Mouse (Mus musculus): Measurements from ENCODE around the gene Nsun2. TPM values are rescaled to one million over a fixed set of nuclear protein-coding genes. Genes with fewer than 3 reads are reported as not detected.

The Nsun2 gene
- polyA plus RNA-seq, 1 experiment from 2014 or later, result 115 TPM

DNA sequence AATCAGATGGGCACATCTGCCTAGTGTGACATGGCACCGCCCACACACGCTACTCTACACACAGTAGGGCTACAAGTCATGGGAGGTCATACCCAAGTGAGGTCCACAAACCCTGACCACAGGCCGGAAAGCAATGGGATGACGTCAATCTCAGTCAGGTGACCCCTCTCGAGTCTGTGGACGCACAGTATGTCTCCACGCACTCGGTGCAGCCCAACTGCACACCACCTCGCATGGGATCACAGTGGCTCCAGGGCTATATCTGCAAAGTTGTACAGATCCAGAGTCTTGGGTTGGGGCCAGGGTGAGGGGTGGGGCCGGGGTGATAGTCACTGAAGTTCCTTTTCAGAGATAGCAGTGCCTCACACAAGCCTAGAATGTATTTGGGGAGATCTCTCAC lies 139.0 kb downstream of the Nsun2 start:
- Histone ChIP-seq H3K9ac (ENCODE audit: low read depth, low read length) (no peak overlapping the region), H3K4me1 (ENCODE audit: control insufficient read depth, insufficient read depth, low read length) (no peaks in the 10 kb centered on the region), H3K36me3 (ENCODE audit: control insufficient read depth, insufficient read depth, low read length) (no peaks in the 10 kb centered on the region), H3K4me3 (ENCODE audit: low read length) (no peak overlapping the region), H3K9me3 (ENCODE audit: control insufficient read depth, low read length) (no peaks in the 10 kb centered on the region), H3K27ac (ENCODE audit: low read length) (no peak overlapping the region), H3K27me3 (replicated peaks; ENCODE audit: control insufficient read depth, insufficient read depth, low read length) (0 out of 2 replicates have a peak, but pooled peaks cover 2% of the 10 kb centered on the region), H3K4me2 (ENCODE audit: low read depth, low read length) (no peak overlapping the region)
- WGBS, result 91% methylated on average over 10 of the region's 10 CpGs
- no peak for ATAC-seq

DNA sequence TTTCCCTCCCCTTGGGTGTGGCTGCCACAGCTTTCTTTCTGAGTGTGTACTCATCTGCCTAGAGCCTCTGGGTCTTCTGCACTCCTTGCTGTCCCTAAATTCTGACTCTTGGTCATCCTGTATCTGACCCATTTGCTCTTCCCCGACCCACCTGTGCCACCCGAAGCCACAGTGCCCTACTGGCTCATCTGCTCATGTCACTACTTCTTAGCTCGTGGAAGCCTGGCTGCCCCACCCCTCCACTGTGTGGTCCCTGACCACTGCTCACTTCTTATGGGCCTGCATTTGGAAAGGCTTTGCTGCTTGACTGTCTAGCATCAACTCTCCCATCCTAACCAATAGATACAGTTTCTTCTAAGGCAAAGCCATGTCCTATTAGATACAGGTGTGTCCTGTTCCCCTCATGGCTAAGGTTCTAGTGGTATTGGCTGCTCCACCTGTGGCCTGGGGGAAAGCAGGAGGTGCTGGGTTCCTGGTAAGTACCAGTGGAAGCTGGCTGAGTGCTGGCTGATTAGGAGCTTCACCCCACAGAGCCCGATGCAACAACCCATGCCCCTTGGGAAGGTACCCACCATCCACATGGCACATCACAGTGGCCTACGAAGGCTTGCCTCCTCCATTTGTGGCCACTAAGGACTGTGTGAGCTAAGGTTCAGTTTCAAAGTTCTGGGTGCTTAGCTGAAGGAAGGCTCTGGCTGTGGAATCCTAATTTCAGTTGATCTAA lies 139.8 kb downstream of the Nsun2 start:
- no peak for ATAC-seq
- no peak overlapping the region for H3K9ac ChIP-seq (ENCODE audit: low read depth, low read length)
- no peak overlapping the region for H3K4me3 ChIP-seq (ENCODE audit: low read length)
- 81% methylated on average over 5 of the region's 5 CpGs for WGBS
- H3K27me3 ChIP-seq (replicated peaks; ENCODE audit: control insufficient read depth, insufficient read depth, low read length), result 0 out of 2 replicates have a peak, but pooled peaks cover 2% of the 10 kb centered on the region
- no peaks in the 10 kb centered on the region for H3K9me3 ChIP-seq (ENCODE audit: control insufficient read depth, low read length)
- H3K4me1 ChIP-seq (ENCODE audit: control insufficient read depth, insufficient read depth, low read length), result no peaks in the 10 kb centered on the region
- H3K27ac ChIP-seq (ENCODE audit: low read length), result no peak overlapping the region
- H3K36me3 ChIP-seq (ENCODE audit: control insufficient read depth, insufficient read depth, low read length), result no peaks in the 10 kb centered on the region
- H3K4me2 ChIP-seq (ENCODE audit: low read depth, low read length), result no peak overlapping the region

DNA sequence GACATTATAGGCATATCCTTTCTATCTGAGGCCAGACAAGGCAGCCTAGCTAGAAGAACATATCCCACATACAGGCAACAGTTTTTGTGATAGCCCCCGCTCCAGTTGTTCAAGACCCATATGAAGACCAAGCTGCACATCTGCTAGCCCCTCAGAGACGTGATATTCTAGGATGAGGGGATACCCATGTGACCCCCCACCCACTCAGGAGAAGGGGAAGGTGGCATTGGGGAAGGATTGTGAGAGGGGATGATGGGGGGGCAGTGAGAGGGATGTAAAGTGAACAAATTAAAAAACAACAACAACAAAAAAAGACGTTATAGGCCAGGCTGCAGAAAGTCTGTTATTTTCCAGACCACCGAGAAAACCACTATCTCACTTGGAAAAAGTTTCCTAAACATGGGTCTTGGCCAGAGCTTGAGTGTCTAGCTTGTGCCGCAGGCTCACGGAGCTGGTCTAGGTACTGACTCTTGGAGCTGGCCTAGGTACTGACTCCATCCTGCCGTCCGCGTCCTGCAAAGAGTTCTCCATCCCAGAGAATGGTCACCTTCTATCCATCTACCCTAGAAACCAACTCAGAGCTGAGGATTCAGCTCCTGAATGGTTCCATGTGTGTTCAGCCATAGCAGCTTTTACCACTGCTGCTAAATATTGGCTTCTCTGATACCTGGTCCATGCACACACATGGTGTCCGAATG lies 140.5 kb downstream of the Nsun2 start:
- no peaks in the 10 kb centered on the region for H3K4me1 ChIP-seq (ENCODE audit: control insufficient read depth, insufficient read depth, low read length)
- no peak overlapping the region for H3K9ac ChIP-seq (ENCODE audit: low read depth, low read length)
- 0 out of 2 replicates have a peak, but pooled peaks cover 2% of the 10 kb centered on the region for H3K27me3 ChIP-seq (replicated peaks; ENCODE audit: control insufficient read depth, insufficient read depth, low read length)
- no peaks in the 10 kb centered on the region for H3K9me3 ChIP-seq (ENCODE audit: control insufficient read depth, low read length)
- WGBS, result 48% methylated on average over 10 of the region's 10 CpGs
- no peak overlapping the region for H3K4me3 ChIP-seq (ENCODE audit: low read length)
- no peaks in the 10 kb centered on the region for H3K36me3 ChIP-seq (ENCODE audit: control insufficient read depth, insufficient read depth, low read length)
- H3K4me2 ChIP-seq (ENCODE audit: low read depth, low read length), result no peak overlapping the region
- H3K27ac ChIP-seq (ENCODE audit: low read length), result no peak overlapping the region
- ATAC-seq, result no peak

Other genes starting within 250 kb of the Nsun2 start
- 2.7 and 3.7 TPM in 2 replicates for gene Tent4a, start 871 bp downstream of the Nsun2 start, polyA plus RNA-seq (2015; fragmentation: Nextera tagmentation; extraction: Ambion mirVana)
- 17.5 and 18.1 TPM in 2 replicates for gene Srd5a1, start 77.7 kb downstream of the Nsun2 start, polyA plus RNA-seq (2015; fragmentation: Nextera tagmentation; extraction: Ambion mirVana)
- gene Ube2ql1, start 206.1 kb downstream of the Nsun2 start, polyA plus RNA-seq (2015; fragmentation: Nextera tagmentation; extraction: Ambion mirVana), result 0.10 and 0.12 TPM in 2 replicates